Mouse (Mus musculus) liver, embryonic 14.5 days (tissue): ENCODE data around the gene Olfr157.

Experiments
- CTCF ChIP-seq: IDR thresholded peaks from 2 replicates; pipeline ENCODE4 v1.5.1; 2016; ENCODE audit warnings: antibody characterized with exemption, low read depth, control low read depth
- EP300 ChIP-seq: IDR thresholded peaks from 2 replicates; pipeline ENCODE4 v1.6.1; 2016; ENCODE audit warnings: antibody characterized with exemption, low read depth

GRCm38 (mm10) chr4:43859886-43860285 is 19.9 kb upstream of the Olfr157 start:
- TF ChIP-seq CTCF (no peak), EP300 (no peak)
